Mouse (Mus musculus): ENCODE data around the gene Crygn. TPM values are rescaled to one million over a fixed set of nuclear protein-coding genes. Genes with fewer than 3 reads are reported as not detected.

Gene Crygn
- polyA plus RNA-seq, 1 experiment from 2014 or later, result 0.77 TPM

DNA sequence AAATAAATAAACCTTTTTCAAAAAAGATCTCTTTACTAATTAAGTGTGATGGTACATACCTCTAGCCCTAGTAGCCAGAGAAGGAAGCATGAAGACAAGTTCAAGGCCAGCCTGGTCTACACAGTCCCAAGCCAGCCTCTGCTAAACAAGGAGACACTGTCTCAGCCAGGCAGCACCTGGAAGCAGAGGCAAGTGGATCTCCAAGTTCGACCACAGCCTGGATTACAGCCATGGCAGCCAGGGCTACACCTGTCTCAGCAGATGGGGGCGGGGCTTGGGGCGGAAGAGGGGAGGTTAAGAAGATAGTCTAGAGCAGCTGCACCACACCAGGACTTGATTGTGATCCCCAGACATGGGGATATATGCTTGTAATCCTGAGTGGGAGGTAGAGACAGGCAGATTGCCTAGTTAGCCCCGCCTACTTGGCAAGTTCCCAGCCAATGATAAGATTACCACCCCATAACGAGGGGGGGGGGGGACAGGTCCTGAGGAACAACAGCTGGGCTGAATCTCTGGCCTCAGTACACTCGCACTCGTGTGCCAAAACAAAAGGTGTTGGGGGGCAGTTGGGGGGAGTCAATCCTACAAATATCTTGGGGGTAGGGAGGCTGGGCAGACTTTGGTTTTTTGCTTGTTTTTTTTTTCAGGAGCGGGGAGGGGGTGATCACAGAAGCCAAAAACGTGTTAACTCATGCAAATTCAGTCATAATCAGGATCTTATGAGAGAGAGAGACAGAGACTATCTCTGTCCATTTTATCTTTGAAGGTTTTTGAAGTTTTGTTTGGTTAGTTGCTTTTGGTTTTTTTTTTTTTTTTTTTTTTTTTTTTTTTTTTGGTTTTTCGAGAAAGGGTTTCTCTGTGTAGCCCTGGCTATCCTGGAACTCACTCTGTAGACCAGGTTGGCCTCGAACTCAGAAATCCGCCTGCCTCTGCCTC is 30.6 kb downstream of the Crygn start:
- Histone ChIP-seq H3K27me3 (ENCODE audit: control insufficient read depth, insufficient read depth, low read length) (no peaks in the 10 kb centered on the region), H3K9ac (ENCODE audit: low read length) (no peak overlapping the region), H3K36me3 (ENCODE audit: control insufficient read depth, insufficient read depth, low read length) (no peaks in the 10 kb centered on the region), H3K27ac (replicated peaks; ENCODE audit: low read depth, low read length) (no peak overlapping the region), H3K9me3 (ENCODE audit: control insufficient read depth, low read length) (no peaks in the 10 kb centered on the region), H3K4me1 (ENCODE audit: control insufficient read depth, insufficient read depth, low read length) (peaks cover 28% of the 10 kb centered on the region), H3K4me3 (ENCODE audit: low read depth, low read length) (no peak overlapping the region), H3K4me2 (ENCODE audit: low read depth, severe bottlenecking) (no peak overlapping the region)
- 72% methylated on average over 12 of the region's 12 CpGs for WGBS
- DNase-seq (ENCODE audit: low spot score) (no peak), ATAC-seq (ENCODE audit: insufficient number of reproducible peaks, low FRiP score, low TSS enrichment, low read depth) (no peak)

GRCm38 (mm10) chr5:24725897-24726296 is 31.9 kb downstream of the Crygn start:
- DNase-seq (ENCODE audit: low spot score), result no peak
- Histone ChIP-seq H3K4me3 (ENCODE audit: low read depth, low read length) (no peak overlapping the region), H3K27ac (replicated peaks; ENCODE audit: low read depth, low read length) (no peak overlapping the region), H3K4me1 (ENCODE audit: control insufficient read depth, insufficient read depth, low read length) (peaks cover 16% of the 10 kb centered on the region), H3K27me3 (ENCODE audit: control insufficient read depth, insufficient read depth, low read length) (no peaks in the 10 kb centered on the region), H3K36me3 (ENCODE audit: control insufficient read depth, insufficient read depth, low read length) (0 out of 2 replicates have a peak, but pooled peaks cover 2% of the 10 kb centered on the region), H3K9ac (ENCODE audit: low read length) (no peak overlapping the region), H3K4me2 (ENCODE audit: low read depth, severe bottlenecking) (no peak overlapping the region), H3K9me3 (ENCODE audit: control insufficient read depth, low read length) (no peaks in the 10 kb centered on the region)
- ATAC-seq (ENCODE audit: insufficient number of reproducible peaks, low FRiP score, low TSS enrichment, low read depth), result no peak
- 66% methylated on average over 6 of the region's 6 CpGs for WGBS

GRCm38 (mm10) chr5:24724805-24725204 is 33.0 kb downstream of the Crygn start:
- Histone ChIP-seq H3K9me3 (ENCODE audit: control insufficient read depth, low read length) (no peaks in the 10 kb centered on the region), H3K9ac (ENCODE audit: low read length) (no peak overlapping the region), H3K4me3 (ENCODE audit: low read depth, low read length) (no peak overlapping the region), H3K4me2 (ENCODE audit: low read depth, severe bottlenecking) (no peak overlapping the region), H3K27ac (replicated peaks; ENCODE audit: low read depth, low read length) (no peak overlapping the region), H3K27me3 (ENCODE audit: control insufficient read depth, insufficient read depth, low read length) (no peaks in the 10 kb centered on the region), H3K36me3 (ENCODE audit: control insufficient read depth, insufficient read depth, low read length) (0 out of 2 replicates have a peak, but pooled peaks cover 2% of the 10 kb centered on the region), H3K4me1 (ENCODE audit: control insufficient read depth, insufficient read depth, low read length) (peaks cover 14% of the 10 kb centered on the region)
- 52% methylated on average over 5 of the region's 5 CpGs for WGBS
- ATAC-seq (ENCODE audit: insufficient number of reproducible peaks, low FRiP score, low TSS enrichment, low read depth) (peak; percentile 68; the same call in 1 of the 2 replicates), DNase-seq (ENCODE audit: low spot score) (no peak)

- 91% methylated on average over 5 of the region's 5 CpGs for WGBS
- Histone ChIP-seq H3K27ac (replicated peaks; ENCODE audit: low read depth, low read length) (no peak overlapping the region), H3K9ac (ENCODE audit: low read length) (no peak overlapping the region), H3K4me2 (ENCODE audit: low read depth, severe bottlenecking) (no peak overlapping the region), H3K9me3 (ENCODE audit: control insufficient read depth, low read length) (no peaks in the 10 kb centered on the region), H3K27me3 (ENCODE audit: control insufficient read depth, insufficient read depth, low read length) (no peaks in the 10 kb centered on the region), H3K36me3 (ENCODE audit: control insufficient read depth, insufficient read depth, low read length) (peaks cover 5% of the 10 kb centered on the region; the same call in 1 of the 2 replicates), H3K4me1 (ENCODE audit: control insufficient read depth, insufficient read depth, low read length) (peaks cover 10% of the 10 kb centered on the region), H3K4me3 (ENCODE audit: low read depth, low read length) (no peak overlapping the region)
- no peak for ATAC-seq (ENCODE audit: insufficient number of reproducible peaks, low FRiP score, low TSS enrichment, low read depth)
- DNase-seq (ENCODE audit: low spot score), result no peak
Measured at GRCm38 (mm10) chr5:24724270-24724634, 33.6 kb downstream of the Crygn start.

DNA sequence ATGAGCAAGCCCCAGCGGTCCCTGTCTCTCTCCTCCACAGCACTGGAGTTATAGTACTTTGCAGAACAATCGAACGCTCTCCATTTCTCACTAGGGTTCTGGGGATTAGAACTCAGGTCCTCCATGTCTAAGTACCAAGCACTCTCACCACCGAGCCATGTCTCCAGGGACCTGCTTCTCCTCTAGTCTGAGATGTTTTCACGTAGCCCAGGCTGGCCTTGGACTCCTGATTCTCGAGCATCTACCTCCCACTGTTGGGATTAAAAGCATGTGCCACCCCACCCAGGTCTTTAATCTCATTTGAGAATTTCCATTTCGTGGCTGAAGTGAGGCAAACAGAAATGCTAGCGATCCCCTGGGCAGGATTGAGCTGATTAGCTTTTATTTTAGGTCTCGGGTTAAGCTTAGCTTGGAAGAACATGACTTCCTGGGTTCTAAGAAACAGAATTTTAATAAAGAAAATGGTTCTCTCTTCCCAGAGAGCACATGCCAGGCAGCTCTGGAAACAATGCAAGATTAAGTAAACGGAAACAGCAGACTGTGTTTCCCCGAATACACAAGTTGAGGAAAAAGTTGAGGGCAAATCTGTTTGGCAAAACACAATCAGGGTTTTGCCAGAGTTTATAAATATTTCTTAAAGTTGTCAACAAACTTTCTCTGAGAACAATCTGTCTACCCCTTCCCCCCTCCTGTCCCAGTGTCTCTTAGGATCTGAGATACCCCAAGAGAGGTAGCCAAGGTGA is 34.1 kb downstream of the Crygn start:
- Histone ChIP-seq H3K9ac (ENCODE audit: low read length) (no peak overlapping the region), H3K4me2 (ENCODE audit: low read depth, severe bottlenecking) (no peak overlapping the region), H3K27ac (replicated peaks; ENCODE audit: low read depth, low read length) (no peak overlapping the region), H3K4me1 (ENCODE audit: control insufficient read depth, insufficient read depth, low read length) (peaks cover 9% of the 10 kb centered on the region), H3K36me3 (ENCODE audit: control insufficient read depth, insufficient read depth, low read length) (peaks cover 8% of the 10 kb centered on the region), H3K4me3 (ENCODE audit: low read depth, low read length) (no peak overlapping the region), H3K27me3 (ENCODE audit: control insufficient read depth, insufficient read depth, low read length) (no peaks in the 10 kb centered on the region), H3K9me3 (ENCODE audit: control insufficient read depth, low read length) (no peaks in the 10 kb centered on the region)
- DNase-seq (ENCODE audit: low spot score) (no peak), ATAC-seq (ENCODE audit: insufficient number of reproducible peaks, low FRiP score, low TSS enrichment, low read depth) (no peak)
- WGBS, result 83% methylated on average over 11 of the region's 11 CpGs

- DNase-seq (ENCODE audit: low spot score) (no peak), ATAC-seq (ENCODE audit: insufficient number of reproducible peaks, low FRiP score, low TSS enrichment, low read depth) (no peak)
- Histone ChIP-seq H3K36me3 (ENCODE audit: control insufficient read depth, insufficient read depth, low read length) (peaks cover 10% of the 10 kb centered on the region), H3K4me1 (ENCODE audit: control insufficient read depth, insufficient read depth, low read length) (peaks cover 5% of the 10 kb centered on the region; the same call in 1 of the 2 replicates), H3K4me2 (ENCODE audit: low read depth, severe bottlenecking) (no peak overlapping the region), H3K9ac (ENCODE audit: low read length) (no peak overlapping the region), H3K9me3 (ENCODE audit: control insufficient read depth, low read length) (no peaks in the 10 kb centered on the region), H3K27ac (replicated peaks; ENCODE audit: low read depth, low read length) (no peak overlapping the region), H3K4me3 (ENCODE audit: low read depth, low read length) (no peak overlapping the region), H3K27me3 (ENCODE audit: control insufficient read depth, insufficient read depth, low read length) (no peaks in the 10 kb centered on the region)
- 86% methylated on average over 3 of the region's 3 CpGs for WGBS
Measured at GRCm38 (mm10) chr5:24719852-24720251, 38.0 kb downstream of the Crygn start.

DNA sequence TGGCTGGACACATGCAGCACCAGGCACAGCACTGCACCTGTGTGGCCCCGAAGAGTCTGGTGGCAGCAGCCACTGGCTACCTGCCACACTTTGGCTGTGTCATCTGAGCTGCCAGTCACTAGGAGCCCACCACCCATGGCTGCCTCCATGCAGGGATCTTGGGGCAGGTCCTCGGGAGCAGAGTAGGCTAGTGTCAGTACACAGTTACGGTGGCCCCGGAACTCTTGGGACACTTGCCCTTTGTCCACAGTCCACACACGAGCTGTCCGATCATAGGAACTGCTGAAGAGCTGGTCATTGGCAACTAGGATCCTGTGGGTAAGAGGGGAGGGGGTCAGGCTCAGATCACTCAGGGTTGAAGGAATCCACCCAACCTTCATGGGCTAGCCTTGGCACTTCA is 39.7 kb downstream of the Crygn start:
- H3K27ac ChIP-seq (replicated peaks; ENCODE audit: low read depth, low read length), result no peak overlapping the region
- no peak overlapping the region for H3K4me2 ChIP-seq (ENCODE audit: low read depth, severe bottlenecking)
- ATAC-seq (ENCODE audit: insufficient number of reproducible peaks, low FRiP score, low TSS enrichment, low read depth) (no peak), DNase-seq (ENCODE audit: low spot score) (no peak)
- no peak overlapping the region for H3K4me3 ChIP-seq (ENCODE audit: low read depth, low read length)
- no peaks in the 10 kb centered on the region for H3K4me1 ChIP-seq (ENCODE audit: control insufficient read depth, insufficient read depth, low read length)
- H3K27me3 ChIP-seq (ENCODE audit: control insufficient read depth, insufficient read depth, low read length), result no peaks in the 10 kb centered on the region
- peaks cover 12% of the 10 kb centered on the region for H3K36me3 ChIP-seq (ENCODE audit: control insufficient read depth, insufficient read depth, low read length)
- H3K9ac ChIP-seq (ENCODE audit: low read length), result no peak overlapping the region
- WGBS, result 93% methylated on average over 6 of the region's 6 CpGs
- no peaks in the 10 kb centered on the region for H3K9me3 ChIP-seq (ENCODE audit: control insufficient read depth, low read length)

GRCm38 (mm10) chr5:24713987-24714386 is 43.8 kb downstream of the Crygn start:
- Histone ChIP-seq H3K4me2 (ENCODE audit: low read depth, severe bottlenecking) (no peak overlapping the region), H3K4me1 (ENCODE audit: control insufficient read depth, insufficient read depth, low read length) (no peaks in the 10 kb centered on the region), H3K27me3 (ENCODE audit: control insufficient read depth, insufficient read depth, low read length) (no peaks in the 10 kb centered on the region), H3K9me3 (ENCODE audit: control insufficient read depth, low read length) (peaks cover 6% of the 10 kb centered on the region; the same call in 1 of the 2 replicates), H3K36me3 (ENCODE audit: control insufficient read depth, insufficient read depth, low read length) (peaks cover 31% of the 10 kb centered on the region), H3K4me3 (ENCODE audit: low read depth, low read length) (no peak overlapping the region), H3K9ac (ENCODE audit: low read length) (no peak overlapping the region), H3K27ac (replicated peaks; ENCODE audit: low read depth, low read length) (no peak overlapping the region)
- WGBS, result 81% methylated on average over 6 of the region's 6 CpGs
- no peak for DNase-seq (ENCODE audit: low spot score)
- no peak for ATAC-seq (ENCODE audit: insufficient number of reproducible peaks, low FRiP score, low TSS enrichment, low read depth)
